Mouse (Mus musculus) R1 (cell line): ENCODE results near the gene Polr1c.
A peak's percentile ranks its signal among the peaks of the same experiment; 100 is the strongest.

Experiments used
- DNase-seq: peaks from one replicate; pipeline ENCODE4 v3.0.0-alpha.2; 2018; ENCODE audit warnings: low read depth, low spot score

Polr1c gene

GRCm38 (mm10) chr17:46265918-46266618 is 18.2 kb upstream of the Polr1c start:
- peak; percentile 91 for DNase-seq

DNA sequence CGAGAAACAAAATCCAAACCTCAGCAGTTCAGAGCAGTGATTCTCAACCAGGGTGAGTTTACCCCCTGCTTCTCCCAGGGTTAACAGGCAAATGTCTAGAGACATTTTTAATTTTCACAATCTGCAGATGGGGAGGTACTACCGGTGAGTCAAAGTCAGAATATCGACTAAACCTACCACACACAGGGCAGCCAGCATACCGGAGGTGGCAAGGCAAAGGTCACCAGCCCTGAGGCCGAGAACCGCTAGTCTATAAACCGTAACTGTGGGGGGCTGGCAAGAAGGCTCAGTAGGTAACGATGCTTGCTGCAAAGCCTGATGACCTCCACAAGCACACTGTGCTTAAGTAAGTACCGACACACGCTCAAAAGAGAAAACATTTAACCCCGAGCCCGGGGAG is 17.6 kb upstream of the Polr1c start:
- DNase-seq = no peak

- no peak for DNase-seq
Measured at GRCm38 (mm10) chr17:46262201-46262694, 14.4 kb upstream of the Polr1c start.

- no peak for DNase-seq
Measured at GRCm38 (mm10) chr17:46259675-46260074, 11.8 kb upstream of the Polr1c start.

- peak; percentile 45 for DNase-seq
Measured at GRCm38 (mm10) chr17:46258279-46259053, 10.6 kb upstream of the Polr1c start.

- DNase-seq = no peak
Measured at GRCm38 (mm10) chr17:46255147-46255546, 7.3 kb upstream of the Polr1c start.

GRCm38 (mm10) chr17:46254106-46254505 is 6.3 kb upstream of the Polr1c start:
- DNase-seq = no peak

DNA sequence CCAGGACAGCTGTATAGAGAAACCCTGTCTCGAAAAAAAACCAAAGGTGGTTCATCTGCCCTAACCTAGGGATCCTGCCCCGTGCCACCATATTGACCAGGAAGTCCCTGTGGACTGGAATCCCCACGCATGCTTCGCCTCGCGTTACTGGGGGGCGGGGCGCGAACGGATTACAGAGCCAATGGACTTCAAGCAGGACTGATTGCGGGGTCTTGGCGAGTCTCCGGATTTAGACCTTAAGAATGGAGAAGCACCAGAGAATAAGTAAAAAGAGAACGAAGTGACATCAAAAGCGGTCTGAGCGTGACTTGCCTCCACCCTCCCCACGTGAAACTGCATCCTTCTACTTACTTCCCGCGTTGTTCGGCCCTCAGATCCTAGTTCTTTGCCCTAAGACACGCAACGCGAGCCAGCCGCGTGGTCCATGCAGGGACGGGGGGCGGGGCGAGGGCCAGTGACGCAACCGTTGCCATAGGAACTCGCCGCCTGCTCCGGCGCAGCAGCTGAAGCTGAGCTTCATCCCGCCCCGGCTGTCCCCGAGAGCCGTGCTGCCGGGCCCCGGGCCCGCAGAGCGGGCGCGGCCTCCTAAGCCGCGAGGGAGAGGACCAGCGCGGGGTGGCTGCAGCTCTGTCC is 5.7 kb upstream of the Polr1c start, which contains the start of gene Lrrc73:
TSS of gene Lrrc73 (plus strand) at position 80 of the 633 bp plus-strand sequence.
- peak; percentile 89 for DNase-seq

DNA sequence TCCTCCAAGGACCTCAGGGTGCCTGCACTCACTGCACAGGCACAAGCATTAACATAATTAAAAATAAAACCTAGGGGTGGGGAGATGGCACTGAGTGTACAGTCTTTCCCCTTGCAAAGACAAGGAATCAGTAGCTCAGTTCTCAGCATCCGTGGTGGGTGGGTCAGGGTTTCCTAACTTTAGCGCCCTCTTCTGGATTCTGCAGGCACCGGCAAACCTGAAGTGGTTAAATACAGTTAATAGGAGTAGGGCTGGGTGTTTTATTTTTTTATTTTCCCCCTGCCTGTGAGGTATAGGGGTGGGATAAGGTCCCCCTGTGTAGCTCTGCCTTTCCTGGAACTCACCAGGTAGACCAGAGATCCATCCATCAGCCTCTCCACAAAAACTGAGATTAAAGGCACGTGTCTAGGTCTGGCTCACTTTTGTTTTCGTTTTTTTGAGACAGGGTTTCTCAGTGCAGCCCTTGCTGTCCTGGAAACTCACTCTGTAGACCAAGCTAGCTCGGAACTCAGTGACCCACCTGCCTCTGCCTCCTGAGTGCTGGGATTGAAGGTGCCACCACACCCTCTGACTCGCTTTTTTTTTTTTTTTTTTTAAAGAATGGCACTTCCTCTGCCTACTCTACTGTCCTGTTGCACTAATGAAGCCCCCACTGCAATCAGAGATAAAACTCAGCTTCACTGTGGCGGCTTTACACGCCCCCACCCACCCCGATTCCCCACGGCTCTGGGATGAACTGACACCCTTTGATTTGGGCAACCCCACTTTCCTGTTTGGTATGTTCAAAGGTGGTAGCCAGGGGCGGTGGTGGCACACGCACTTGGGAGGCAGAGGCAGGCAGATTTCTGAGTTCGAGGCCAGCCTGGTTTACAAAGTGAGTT is 5.0 kb upstream of the Polr1c start:
- peak; percentile 78 for DNase-seq

DNA sequence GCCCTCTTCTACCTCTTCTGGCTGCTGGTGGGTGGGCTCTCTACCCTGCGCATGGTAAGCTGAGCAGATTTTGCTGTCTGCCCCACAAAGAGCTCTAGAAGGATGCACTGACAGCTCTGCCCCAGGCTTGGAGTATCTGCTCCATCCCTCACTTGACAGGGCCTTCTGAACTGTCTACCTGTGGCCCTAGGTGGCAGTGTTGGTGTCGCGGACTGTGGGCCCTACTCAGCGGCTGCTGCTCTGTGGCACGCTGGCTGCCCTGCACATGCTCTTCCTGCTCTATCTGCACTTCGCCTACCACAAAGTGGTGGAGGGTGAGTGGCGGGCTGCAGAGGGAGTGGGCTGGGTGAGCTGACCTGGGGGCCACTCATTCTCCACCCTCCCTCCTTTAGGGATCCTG is 3.3 kb upstream of the Polr1c start:
- DNase-seq = no peak

GRCm38 (mm10) chr17:46248189-46248522 is 302 bp upstream of the Polr1c start:
- DNase-seq = no peak

DNA sequence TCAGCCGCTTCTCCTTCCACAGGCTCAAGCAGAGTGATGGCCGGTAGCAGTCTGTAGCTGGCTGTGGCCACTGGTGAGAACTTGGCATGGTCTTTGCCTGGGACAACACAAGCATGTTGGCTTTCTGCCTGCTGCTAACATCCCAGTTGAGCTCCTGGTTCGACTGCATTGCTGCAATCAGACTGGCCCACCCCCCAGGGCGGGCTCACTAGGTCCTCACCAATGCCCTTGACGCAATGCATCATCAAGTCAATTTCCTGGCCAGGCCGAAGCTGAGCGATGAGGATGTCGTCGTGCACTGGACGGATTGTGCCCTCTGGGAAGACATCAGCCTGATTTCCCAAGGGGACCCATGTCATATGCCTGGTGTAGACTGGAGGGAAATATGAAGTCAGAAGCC is 3.3 kb downstream of the Polr1c start:
- DNase-seq = no peak

GRCm38 (mm10) chr17:46243624-46244023 is 4.2 kb downstream of the Polr1c start:
- no peak for DNase-seq

DNA sequence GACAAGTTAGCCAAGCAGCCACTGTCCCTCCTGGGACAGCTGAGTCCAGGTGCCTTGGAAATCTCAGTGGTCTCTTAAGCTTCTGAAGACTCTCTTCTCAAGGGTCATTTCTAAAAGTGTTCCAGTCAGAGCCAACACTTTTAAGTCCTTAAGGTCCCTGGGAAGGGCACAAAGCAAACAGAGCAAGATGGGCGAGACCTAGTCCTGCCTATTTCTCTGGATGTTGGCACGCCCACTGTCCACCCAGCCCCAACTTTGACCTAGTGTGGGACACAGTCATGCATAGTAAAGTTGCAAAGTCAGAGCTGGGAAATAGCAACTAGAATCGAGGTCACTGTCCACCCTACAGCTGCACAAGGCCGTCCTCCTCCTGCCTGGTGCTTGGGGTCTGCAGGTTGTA is 4.9 kb downstream of the Polr1c start:
- no peak for DNase-seq

- DNase-seq = no peak
Measured at GRCm38 (mm10) chr17:46242274-46242673, 5.6 kb downstream of the Polr1c start.

GRCm38 (mm10) chr17:46241471-46241870 is 6.4 kb downstream of the Polr1c start:
- DNase-seq = no peak

DNA sequence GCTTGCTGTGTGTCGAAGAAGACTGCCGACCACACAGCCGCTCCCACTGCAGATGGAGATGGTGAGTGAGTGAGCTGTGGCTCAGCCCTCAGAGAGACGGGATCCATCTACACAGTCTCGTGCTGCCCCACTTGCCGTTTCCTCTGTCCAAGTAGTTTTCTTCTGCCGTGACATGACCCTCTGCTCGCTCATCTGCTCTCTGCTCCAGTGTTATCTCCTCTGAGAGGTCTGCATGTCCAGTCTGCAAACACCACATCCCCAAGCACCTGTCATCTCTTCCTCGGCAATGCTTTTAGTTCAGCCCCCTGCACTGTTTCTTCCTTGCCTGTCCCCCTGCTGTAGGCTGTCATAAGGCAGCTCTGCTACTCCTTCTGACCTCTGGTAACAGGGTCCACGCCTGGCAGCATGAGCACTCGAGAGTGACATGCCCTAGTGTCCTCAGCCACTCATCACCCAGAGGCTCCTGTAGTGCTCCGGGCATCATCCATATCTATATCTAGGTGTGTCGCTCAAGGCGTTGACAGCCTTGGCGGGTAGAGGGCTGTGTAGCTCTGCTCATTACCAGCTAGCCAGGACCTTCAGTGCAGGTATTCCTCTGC is 8.2 kb downstream of the Polr1c start:
- no peak for DNase-seq

- DNase-seq = no peak
Measured at GRCm38 (mm10) chr17:46237480-46237879, 10.4 kb downstream of the Polr1c start.

DNA sequence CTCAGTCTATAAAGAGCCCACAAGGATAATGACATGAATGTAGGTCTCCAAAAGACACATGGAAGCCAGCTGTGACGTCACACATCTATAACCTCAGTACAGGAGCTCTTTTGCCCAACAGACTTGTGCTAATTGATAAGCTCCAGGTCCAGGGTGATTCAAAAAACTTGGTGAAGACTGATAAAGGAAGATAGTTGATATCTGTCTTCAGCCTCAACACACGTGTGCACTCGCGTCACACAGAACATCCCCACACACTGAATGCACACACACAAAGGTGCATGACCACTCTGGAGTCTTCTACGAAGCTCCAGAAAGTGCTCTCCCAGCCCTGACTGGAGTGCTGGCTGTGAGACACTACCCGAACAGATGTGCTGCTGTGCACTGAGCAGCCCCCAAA is 10.8 kb downstream of the Polr1c start:
- no peak for DNase-seq

DNA sequence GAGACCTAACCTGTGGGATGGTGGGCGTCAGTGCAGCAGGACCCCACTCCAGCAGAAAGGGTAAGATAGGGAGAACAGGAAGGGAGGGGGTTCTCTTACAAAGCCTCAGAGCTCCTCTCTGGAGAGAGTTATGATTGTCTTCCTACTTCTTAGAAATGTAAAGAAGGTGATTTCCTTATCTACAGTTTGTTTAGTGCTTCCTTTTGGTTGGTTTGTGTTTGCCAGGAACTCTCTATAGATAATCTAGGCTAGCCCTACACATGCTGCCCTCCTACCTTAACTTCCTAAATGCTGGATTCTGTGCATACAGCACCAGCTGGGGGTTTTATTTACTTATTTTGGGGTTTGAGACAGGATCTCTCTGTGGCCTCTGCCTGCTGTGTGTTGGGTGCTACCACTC is 11.8 kb downstream of the Polr1c start:
- no peak for DNase-seq

GRCm38 (mm10) chr17:46227576-46227975 is 20.3 kb downstream of the Polr1c start:
- DNase-seq = no peak
